Mouse (Mus musculus) spleen, postnatal 4 days (tissue): ENCODE data around the gene Ehmt1.

Experiments used
- DNase-seq, 2 experiments: peaks; one replicate each; pipeline ENCODE4 v3.0.0; 2022; ENCODE audit warnings: low spot score in 2 of 2

Gene Ehmt1

GRCm38 (mm10) chr2:24918930-24919838 lies at the start of gene Ehmt1:
Ehmt1 (minus strand) TSS chr2:24919614.
- peak; percentile 96 to 98 for DNase-seq

DNA sequence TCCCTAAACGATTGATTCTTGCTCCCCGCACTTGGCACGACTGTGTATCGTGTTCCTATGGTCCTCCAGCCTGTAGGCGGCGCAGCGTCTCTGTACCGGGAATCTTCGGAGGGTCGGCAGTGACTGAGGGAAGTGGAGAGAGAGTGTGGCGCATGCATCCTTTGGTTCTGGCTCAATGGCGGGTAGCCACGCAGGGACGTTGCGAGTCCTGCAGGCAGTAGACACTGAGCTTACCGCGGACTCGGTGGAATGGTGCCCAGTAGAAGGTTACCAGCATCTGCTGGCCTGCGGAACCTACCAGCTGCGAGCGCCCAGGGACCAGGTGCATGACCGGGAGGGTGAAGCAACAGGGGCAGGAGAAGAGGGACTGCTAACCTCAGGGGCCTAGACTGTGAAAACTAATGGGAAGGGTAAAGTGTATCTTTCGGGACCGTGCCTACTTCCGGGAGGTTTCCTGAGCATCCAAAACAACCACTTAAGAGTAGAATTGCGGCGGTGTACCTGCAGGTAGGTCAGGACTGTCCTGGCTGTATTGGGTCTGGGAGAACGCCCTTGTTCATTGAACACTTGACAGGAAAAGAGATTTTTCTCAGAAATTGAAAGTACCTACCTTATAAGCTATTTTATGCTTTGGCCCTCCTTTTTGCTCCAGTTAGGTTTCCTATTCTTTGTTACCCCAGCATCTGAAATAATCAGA lies 43.0 kb upstream of the Ehmt1 start, which contains the start of gene Dph7:
Gene Dph7 (plus strand): TSS at position 97 of the 697 bp plus-strand sequence.
- peak; percentile 87 to 93 for DNase-seq

GRCm38 (mm10) chr2:24960910-24961309 lies 41.5 kb upstream of the Ehmt1 start:
- no peak for DNase-seq

- DNase-seq: no peak
Observed at GRCm38 (mm10) chr2:24952537-24953055, 33.2 kb upstream of the Ehmt1 start.

GRCm38 (mm10) chr2:24950189-24950535 lies 30.7 kb upstream of the Ehmt1 start:
- DNase-seq: peak in 1 of 2 experiments; percentile 24

DNA sequence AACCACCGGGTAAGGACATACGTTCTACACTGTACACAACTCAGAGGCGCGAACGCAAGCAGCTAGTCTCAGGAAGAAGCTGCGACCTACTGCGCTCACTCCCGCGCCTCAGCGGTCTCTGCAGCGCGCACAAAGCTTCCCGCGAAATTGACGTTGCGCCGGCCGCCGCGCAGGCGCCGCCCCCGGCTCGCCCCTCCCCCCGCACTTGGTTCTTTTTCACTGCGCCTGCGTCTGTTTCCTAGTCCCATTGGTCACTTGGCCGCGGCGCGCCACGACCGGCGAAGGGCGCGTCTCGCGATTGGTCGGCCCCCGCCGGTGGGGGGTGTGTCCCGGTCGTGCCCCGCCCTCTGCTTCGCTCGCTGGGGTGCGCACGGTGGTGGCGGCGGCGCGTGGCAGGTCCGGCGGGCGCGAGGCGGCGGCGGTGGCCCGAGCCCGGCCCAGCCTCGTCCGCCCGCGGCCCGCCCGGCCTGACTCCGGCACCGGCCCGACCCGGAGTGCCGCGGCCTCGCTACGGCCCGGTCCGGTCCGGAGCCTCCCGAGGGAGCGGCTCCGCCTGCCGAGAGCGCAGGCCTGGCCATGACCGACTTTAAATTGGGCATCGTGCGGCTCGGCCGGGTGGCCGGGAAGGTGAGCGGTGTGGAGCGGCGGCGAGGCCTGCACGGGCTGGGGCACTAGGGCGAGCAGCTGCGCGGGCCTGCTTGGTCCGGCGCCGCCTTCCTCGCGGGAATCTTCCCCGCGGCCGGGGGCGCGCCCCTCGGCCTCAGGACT lies 30.2 kb upstream of the Ehmt1 start, which contains the start of gene Zmynd19:
Gene Zmynd19 (plus strand): TSS at position 372 of the 768 bp plus-strand sequence.
- peak; percentile 99 for DNase-seq

GRCm38 (mm10) chr2:24944304-24944703 lies 24.9 kb upstream of the Ehmt1 start:
- peak in 1 of 2 experiments; percentile 17 for DNase-seq

DNA sequence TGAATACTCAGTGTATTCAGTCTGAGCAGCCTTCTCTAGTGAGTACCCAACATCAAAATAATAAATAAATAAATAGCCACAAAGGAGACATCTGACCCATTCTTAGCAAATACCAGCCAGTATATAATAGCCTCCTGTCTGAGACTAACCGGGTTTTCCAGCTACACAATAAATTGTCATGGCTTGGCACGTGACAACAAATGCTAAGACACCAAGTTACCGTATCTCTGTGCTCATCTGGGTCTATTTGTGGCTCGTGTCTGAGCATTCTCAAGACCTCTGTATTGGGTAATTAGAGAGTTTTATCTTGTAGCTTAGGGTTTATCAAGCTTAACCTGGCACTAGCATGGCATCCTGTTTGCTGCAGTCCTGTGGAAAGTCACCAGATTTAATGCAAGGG lies 22.7 kb upstream of the Ehmt1 start:
- DNase-seq: no peak

- DNase-seq: peak; percentile 95
Observed at GRCm38 (mm10) chr2:24935057-24935796, 15.8 kb upstream of the Ehmt1 start, which contains the start of gene Arrdc1. Arrdc1 (minus strand) TSS chr2:24935252.

- no peak for DNase-seq
Observed at GRCm38 (mm10) chr2:24934441-24934963, 15.1 kb upstream of the Ehmt1 start.

GRCm38 (mm10) chr2:24929593-24929992 lies 10.2 kb upstream of the Ehmt1 start:
- DNase-seq: no peak

DNA sequence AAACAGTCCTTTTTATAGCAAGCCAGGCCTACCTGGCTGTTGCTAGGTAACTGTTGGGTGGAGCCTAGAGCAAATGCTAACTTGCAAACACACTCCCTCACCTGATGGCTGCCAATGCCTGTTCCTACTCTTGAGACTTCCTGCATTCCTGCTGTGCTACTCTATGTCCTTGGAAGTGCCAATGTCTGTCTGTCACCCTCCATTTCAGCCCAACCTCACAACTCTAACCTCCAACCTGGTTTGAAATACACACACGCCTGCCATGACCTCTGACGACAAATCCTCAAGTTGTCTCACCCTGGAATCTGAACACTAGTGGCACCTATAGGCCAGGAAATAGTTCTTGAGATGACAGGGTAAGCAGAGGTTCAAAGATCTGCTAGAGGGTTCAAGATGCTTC lies 9.7 kb upstream of the Ehmt1 start:
- no peak for DNase-seq

DNA sequence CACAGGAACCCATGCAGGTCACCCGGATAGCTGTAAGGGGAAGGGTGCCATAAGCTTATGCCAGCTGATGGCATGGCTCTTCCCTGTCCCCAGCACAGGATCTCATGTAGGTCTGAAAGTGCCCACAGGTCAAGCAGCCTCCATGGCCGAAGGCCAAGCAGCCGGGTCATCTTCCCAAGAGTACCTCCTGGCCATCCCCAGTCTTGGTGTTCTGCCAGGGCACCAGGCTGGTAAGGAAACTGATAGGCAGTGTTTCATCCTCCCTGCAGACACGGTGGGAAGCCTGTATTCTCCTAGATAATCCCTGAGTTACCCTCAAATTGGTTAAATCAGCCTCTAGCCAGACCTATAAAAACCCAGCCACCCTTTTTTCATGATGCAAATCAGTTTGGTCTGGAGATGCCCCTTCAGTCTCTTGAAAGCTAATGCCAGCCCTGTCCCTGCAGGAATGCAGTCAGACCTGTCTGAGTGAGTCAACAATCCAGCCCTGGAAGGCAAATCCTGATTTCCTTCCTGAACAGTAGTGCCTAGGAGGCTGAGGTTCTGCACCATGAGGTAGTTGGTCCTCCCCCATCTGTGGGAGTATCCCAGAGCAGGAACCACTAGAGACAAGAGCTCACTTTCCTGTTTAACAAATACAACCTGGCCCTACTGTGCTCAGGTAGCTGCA lies 8.5 kb upstream of the Ehmt1 start:
- peak in 1 of 2 experiments; percentile 58 for DNase-seq

DNA sequence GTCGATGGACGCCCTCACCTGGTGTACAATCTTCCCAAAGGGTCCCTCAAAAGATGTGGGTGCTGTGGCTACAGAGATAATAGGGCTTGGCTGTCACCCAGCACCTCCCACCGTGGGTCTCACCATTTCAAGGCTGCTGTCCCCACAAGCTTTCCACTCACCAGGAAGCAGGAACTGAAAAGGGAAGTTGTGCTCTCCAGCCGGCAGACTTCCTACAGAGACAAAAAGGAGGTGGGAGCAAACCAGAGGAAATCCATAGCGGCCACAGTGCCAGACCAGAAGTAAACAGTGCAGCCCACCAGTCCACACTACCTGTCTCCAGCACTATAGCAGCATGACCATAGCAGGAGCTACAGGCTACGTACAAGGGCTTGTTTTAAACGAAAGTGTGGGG lies 7.5 kb upstream of the Ehmt1 start:
- peak in 1 of 2 experiments; percentile 54 for DNase-seq

- peak in 1 of 2 experiments; percentile 56 for DNase-seq
Observed at GRCm38 (mm10) chr2:24926345-24926964, 7.0 kb upstream of the Ehmt1 start.

DNA sequence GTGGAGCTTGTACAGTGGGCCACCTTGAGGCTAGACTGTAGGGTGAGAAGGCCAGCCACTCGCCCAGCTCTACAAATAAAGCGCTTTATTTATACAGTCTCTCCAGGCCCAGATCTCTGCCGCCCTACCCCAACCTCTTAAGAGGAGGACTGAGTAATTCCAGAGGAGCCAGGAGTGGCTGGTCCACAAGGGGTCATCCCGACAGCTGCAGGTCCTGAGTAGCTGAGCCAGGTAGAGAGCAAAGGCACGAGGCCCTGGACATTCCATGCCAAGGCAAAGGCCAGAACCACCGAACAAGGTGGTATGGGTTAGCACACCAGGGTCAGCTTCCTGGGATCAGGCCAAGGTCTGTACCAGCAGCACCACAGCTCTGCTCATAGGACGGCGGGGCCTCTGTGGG lies 5.9 kb upstream of the Ehmt1 start:
- peak in 1 of 2 experiments; percentile 57 for DNase-seq

GRCm38 (mm10) chr2:24923561-24923960 lies 4.1 kb upstream of the Ehmt1 start:
- no peak for DNase-seq

- no peak for DNase-seq
Observed at GRCm38 (mm10) chr2:24919839-24920175, 393 bp upstream of the Ehmt1 start.

GRCm38 (mm10) chr2:24914762-24915161 lies 4.7 kb downstream of the Ehmt1 start:
- DNase-seq: no peak

DNA sequence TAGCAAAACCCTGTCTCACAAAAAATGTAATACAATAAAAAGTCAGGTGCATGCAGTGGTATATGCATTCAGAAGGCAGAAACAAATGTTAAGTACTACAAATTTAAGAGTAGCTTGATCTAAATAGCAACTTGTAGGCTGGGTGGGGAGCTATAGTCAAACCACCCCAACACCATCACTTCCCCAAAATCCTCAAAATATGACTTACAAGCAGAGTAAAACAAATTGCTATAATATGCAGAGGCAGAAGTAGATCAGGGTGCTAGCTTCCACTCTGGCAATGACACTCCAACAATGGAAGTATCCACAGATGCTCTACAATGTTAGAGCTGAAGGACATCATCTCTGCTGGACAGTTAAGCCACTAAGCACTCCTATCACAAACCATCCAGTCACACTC lies 6.8 kb downstream of the Ehmt1 start:
- no peak for DNase-seq
